Mouse (Mus musculus) kidney, embryonic 16.5 days (tissue): Measurements from ENCODE around the gene Slc22a16. TPM values are rescaled to one million over a fixed set of nuclear protein-coding genes. Genes with fewer than 3 reads are reported as not detected.

Experiments
- ATAC-seq: fragments of 200-750 bp; cut with Nextera tagmentation; 2 replicates; pipeline ENCODE4 v1.8.0; 2017; ENCODE audit warnings: moderate TSS enrichment; ENCODE audit not compliant: low FRiP score, low TSS enrichment
- H3K27ac ChIP-seq: fragments of 300-500 bp; sonication (generic); 2 replicates; pipeline ENCODE4 v1.5.1; 2014; ENCODE audit warnings: low read length
- H3K27me3 ChIP-seq: fragments of 300-500 bp; sonication (generic); 2 replicates; pipeline ENCODE4 v1.6.1; 2014; ENCODE audit warnings: low read length, control low read depth, mixed read lengths; ENCODE audit not compliant: insufficient read depth
- H3K36me3 ChIP-seq: fragments of 300-500 bp; sonication (generic); 2 replicates; pipeline ENCODE4 v1.6.1; 2014; ENCODE audit warnings: low read length, control low read depth, mixed read lengths; ENCODE audit not compliant: insufficient read depth
- H3K4me1 ChIP-seq: fragments of 300-500 bp; sonication (generic); 2 replicates; pipeline ENCODE4 v1.6.1; 2014; ENCODE audit warnings: low read length, control low read depth, mixed read lengths; ENCODE audit not compliant: insufficient read depth
- H3K4me2 ChIP-seq: fragments of 300-500 bp; sonication (generic); replicated peaks from 2 replicates; pipeline ENCODE4 v1.6.1; 2014; ENCODE audit warnings: low read depth, low read length
- H3K4me3 ChIP-seq: fragments of 300-500 bp; sonication (generic); 2 replicates; pipeline ENCODE4 v1.5.1; 2014; ENCODE audit warnings: mild to moderate bottlenecking, low read length
- H3K9ac ChIP-seq: fragments of 300-500 bp; sonication (generic); replicated peaks from 2 replicates; pipeline ENCODE4 v1.6.1; 2014; ENCODE audit warnings: low read length
- H3K9me3 ChIP-seq: fragments of 300-500 bp; sonication (generic); 2 replicates; pipeline ENCODE4 v1.6.1; 2016; ENCODE audit warnings: low read length, control low read depth
- WGBS: fragments of 180-500 bp; shearing (Covaris S2); extraction: QIAGEN DNeasy Blood & Tissue Kit; methylation state at CpG from one replicate; pipeline ENCODE4 v1.1.7; 2014; 5-methylcytosine and 5-hydroxymethylcytosine counted together
- polyA plus RNA-seq: library from polyadenylated mRNA; unstranded; fragments of >200 nt; fragmentation: Nextera tagmentation; extraction: Ambion mirVana; gene quantifications from 2 replicates; pipeline ENCODE4 v1.2.1, GENCODE M21; 2015

Slc22a16 gene
- polyA plus RNA-seq, 1 experiment from 2014 or later = not detected

DNA sequence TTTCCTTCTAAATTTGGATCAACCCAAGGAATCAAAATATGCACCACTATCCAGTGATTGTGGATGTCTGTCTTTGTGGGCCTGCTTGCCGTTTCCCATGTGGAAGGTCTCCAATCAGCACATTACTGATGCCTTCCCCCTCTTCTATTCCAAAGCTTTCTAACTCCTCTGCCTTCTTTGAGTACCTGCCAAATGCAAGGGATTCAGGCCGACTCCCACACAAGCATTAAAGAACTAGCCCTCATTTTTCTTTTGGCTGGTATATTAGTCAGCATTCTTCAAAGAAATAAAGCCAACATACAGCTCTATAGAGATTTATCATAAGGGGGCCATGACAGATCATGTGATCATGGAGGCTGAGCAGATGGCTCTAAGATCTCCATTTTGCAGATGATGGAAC lies 81.5 kb downstream of the Slc22a16 start:
- Histone ChIP-seq H3K4me3 (no peak overlapping the region), H3K27me3 (no peaks in the 10 kb centered on the region), H3K4me2 (no peak overlapping the region), H3K27ac (no peak overlapping the region), H3K9ac (no peak overlapping the region), H3K4me1 (no peaks in the 10 kb centered on the region), H3K9me3 (0 out of 2 replicates have a peak, but pooled peaks cover 3% of the 10 kb centered on the region), H3K36me3 (no peaks in the 10 kb centered on the region)
- WGBS = 64% methylated on average over 2 of the region's 2 CpGs
- ATAC-seq = no peak

Other genes with a start within 250 kb of the Slc22a16 start
- gene Cdk19, start 230.8 kb upstream of the Slc22a16 start, polyA plus RNA-seq = 9.5 and 10.1 TPM in 2 replicates
- 0.74 and 1.0 TPM in 2 replicates for gene Ddo, start 59.7 kb downstream of the Slc22a16 start, polyA plus RNA-seq
- 2.1 and 2.7 TPM in 2 replicates for gene Mettl24, start 112.9 kb downstream of the Slc22a16 start, polyA plus RNA-seq